Mouse (Mus musculus): ENCODE measurements at regions not wholly inside any gene's neighbourhood (a gene's known extent, or its start where the extent isn't known, plus 50 kb on each side); places are given as distances from the start of the nearest gene placed in this dataset.

DNA sequence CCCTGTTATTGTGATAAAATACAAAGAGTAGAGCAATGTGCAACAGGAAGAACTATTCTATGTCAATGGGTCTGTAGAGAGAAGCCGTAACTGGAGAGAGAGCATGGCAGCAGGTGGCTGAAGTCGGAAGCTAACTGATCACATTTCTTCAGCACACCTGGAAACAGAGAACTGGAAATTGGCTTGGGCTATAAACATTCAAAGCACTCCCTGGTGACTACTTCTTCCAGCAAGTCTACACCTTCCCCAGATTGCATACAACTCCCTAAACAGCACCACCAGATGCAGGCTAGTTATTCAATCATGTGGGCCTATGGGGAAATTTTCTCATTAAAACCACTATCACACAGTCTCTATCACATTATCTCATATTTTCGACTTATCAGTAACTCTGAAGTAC is 413.4 kb downstream of the Basp1 start:
- DNase-seq (ENCODE audit: low spot score in 2 of 2): no peak
- intact Hi-C loops (cut with DNase I): no loop called here

- DNase-seq (ENCODE audit: low spot score in 2 of 2): no peak
- intact Hi-C loops (cut with DNase I): no loop called here
These were observed 420.3 kb downstream of the Basp1 start for GRCm38 (mm10) chr15:24993325-24993673.

- DNase-seq (ENCODE audit: low spot score in 2 of 2): peak; percentile 8 to 13
- intact Hi-C loops (cut with DNase I): no loop called here
These were observed 420.8 kb downstream of the Basp1 start for GRCm38 (mm10) chr15:24992665-24993324.

GRCm38 (mm10) chr15:24990082-24990786 is 423.3 kb downstream of the Basp1 start:
- DNase-seq (ENCODE audit: low spot score in 2 of 2): no peak
- intact Hi-C loops (cut with DNase I): no loop called here

DNA sequence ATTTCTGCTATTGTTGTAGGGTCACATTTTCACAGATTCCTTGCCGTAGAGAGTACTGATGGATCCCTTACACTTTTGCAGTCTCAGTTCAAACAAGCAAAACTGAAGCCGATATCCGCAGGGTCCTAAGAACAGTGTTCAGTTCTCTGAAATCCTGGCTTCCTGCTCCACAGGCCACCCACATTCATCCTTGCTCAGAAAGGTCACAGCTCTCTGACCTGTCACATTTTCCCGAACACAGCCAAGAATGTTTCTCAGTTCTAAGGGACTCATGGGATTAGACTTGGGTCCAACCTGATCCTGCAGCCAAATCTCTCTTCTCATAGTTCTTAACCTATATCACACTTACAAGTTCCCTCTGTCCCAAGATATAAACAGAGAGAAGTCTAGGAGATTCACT is 432.7 kb downstream of the Basp1 start:
- intact Hi-C loops (cut with DNase I): no loop called here
- DNase-seq (ENCODE audit: low spot score in 2 of 2): no peak

GRCm38 (mm10) chr15:24972020-24972419 is 441.5 kb downstream of the Basp1 start:
- no peak for DNase-seq (ENCODE audit: low spot score in 2 of 2)
- intact Hi-C loops (cut with DNase I): no loop called here

- intact Hi-C loops (cut with DNase I): no loop called here
These were observed 444.2 kb downstream of the Basp1 start for GRCm38 (mm10) chr15:24969391-24969812.

DNA sequence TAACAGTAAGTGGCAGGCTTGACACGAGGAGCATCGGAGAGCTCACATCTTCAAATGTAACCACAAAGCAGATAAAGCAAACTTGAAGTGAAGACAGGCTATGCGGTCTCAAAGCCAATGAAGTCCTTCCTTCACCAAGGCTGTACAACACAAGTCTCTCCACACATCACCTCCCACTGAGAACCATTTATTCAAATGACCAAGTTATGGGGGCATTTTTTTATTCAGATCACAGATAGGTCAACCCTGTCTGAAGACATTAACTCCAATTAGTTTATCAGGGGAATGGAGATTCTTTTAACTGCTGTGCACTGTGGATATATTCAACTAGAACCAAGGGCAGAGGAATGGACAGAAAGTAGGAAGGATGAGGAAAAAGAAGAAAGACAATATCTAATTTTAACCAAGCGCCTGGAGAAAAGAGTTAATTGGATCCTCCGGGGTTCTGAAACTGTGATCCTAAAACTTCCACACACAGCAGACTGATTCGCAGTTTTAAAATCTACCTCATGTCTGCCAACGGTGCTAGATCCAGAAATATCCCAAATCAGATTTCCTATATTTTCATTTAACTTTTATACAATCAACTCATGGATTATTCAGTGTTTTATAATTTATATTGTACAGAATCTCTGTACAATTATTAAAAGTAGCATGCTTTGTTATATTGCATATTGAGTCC is 444.8 kb downstream of the Basp1 start:
- no peak for DNase-seq (ENCODE audit: low spot score in 2 of 2)
- intact Hi-C loops (cut with DNase I): no loop called here

More at GRCm38 (mm10) chr15:24969391-24969812, 444.2 kb downstream of the Basp1 start:
- DNase-seq (ENCODE audit: low spot score in 2 of 2): peak; percentile 60

DNA sequence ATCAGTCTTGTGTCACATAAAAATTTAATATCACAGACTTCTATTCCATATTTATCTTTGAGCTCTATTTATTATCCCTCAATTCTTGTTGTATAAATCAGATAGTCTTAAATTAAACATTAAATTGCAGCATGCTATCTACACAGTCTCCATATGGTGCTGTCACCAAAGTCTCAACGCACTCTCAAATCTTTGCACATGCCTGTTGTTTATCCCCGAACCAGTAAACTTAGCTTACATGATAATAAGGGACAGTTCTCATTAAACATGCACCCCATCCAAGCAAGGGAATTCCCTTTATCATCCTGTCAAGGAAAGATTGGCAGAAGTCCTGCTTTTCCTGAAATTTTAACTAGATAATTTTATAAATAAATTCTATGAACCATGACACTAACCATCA is 483.8 kb downstream of the Basp1 start:
- intact Hi-C loops (cut with DNase I): no loop called here
- no peak for DNase-seq (ENCODE audit: low spot score in 2 of 2)

DNA sequence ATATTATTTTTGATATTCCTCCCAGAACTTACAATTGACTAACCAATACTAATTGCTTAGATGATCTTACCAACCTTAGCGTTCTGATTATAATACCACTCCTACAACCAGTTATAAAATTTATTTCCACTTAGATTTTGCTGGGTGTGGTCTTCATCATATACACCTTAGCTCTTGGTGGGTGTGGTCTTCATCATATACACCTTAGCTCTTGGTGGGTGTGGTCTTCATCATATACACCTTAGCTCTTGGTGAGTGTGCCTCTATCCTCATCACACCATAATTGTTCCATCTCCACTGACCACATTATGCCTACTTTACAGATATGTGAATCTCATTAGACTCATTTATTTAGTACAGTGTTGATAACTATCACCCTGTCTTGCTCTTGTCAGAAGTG is 501.7 kb downstream of the Basp1 start:
- no peak for DNase-seq (ENCODE audit: low spot score in 2 of 2)
- intact Hi-C loops (cut with DNase I): no loop called here

DNA sequence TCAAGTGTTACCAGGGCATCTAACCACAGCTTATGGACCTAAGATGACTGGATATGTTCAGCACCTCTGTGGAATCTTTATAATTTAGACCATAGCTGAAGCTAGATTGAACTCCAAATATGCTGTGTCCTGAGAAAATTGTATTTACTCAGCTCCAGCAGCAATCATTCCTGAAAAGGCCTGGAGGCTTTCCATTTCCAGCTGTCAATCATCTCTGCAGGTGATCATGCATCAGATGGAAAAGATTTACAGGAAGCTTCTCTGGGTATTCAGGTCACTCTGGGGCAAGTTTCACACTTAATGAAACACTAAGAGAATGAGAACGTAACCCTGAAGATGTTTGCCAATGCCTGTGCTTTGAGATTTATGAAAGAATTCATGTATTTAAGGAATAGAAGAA is 502.1 kb downstream of the Basp1 start:
- intact Hi-C loops (cut with DNase I): no loop called here
- DNase-seq (ENCODE audit: low spot score in 2 of 2): no peak

DNA sequence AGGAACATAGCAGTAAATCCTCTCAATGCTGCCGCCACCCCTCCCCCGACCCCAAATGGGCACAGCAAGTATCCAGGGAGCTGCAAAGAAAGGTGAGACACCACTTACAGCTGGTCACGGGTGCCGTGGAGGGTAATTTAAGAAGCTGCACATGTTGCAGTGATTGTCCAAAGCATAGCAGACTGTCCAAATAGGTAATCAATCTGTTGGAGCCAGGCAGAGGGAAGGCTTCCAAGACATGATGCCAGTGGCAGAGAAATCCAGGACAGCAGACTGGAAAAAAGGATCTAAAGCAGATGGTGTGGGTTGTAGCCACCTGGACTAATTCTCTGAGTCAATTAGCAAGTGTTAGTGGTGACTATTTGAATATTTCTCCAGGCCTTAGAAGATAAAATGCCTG is 506.6 kb downstream of the Basp1 start:
- peak in 1 of 2 experiments; percentile 21 for DNase-seq (ENCODE audit: low spot score in 2 of 2)

GRCm38 (mm10) chr15:24878846-24879245 is 534.7 kb downstream of the Basp1 start:
- intact Hi-C loops (cut with DNase I): no loop called here
- DNase-seq (ENCODE audit: low spot score in 2 of 2): no peak

More for the DNA sequence above, 506.6 kb downstream of the Basp1 start:
- intact Hi-C loops (cut with DNase I): no loop called here

GRCm38 (mm10) chr15:24877711-24878598 is 535.6 kb downstream of the Basp1 start:
- no peak for DNase-seq (ENCODE audit: low spot score in 2 of 2)
- intact Hi-C loops (cut with DNase I): no loop called here

- DNase-seq (ENCODE audit: low spot score in 2 of 2): no peak
These were observed 537.3 kb downstream of the Basp1 start for GRCm38 (mm10) chr15:24876157-24876731.

DNA sequence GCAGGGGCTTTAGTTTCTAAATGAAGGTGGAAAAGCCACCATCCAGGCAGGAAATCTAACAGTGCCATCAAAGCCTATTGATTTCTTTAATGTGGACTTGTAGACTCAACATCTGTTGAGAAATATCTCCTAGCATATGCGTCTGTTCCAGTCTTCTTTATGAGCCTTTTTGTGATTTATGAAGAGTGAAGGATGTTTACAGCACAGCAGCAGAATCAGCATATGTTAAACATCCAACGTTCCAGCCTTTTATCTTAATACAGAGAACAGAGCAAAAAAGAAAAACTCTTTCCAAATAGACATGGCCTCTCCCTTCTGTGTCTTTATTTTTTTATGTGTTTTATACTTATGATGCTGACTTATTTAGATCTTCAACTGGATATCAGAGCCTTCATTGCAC is 573.3 kb downstream of the Basp1 start:
- no peak for DNase-seq (ENCODE audit: low spot score in 2 of 2)
- intact Hi-C loops (cut with DNase I): no loop called here

More at GRCm38 (mm10) chr15:24876157-24876731, 537.3 kb downstream of the Basp1 start:
- intact Hi-C loops (cut with DNase I): no loop called here

DNA sequence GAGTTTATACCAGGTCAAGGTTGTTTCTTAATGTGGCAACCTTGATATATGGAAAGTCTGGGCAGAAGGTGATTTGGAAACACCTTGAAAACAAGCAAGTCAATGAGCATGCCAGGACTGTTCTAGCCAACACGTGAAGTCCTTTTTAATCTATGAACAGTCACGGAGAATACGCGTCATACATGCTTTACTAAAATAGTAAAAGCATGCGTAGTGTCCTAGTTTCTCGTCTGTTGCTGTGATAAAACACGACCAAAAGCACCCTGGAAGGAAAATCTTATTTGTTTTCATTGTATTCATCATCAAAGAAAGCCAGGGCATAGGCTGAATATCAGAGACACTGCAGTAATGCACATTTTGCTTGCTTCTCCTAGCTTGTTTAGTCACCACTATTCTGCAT is 575.2 kb downstream of the Basp1 start:
- DNase-seq (ENCODE audit: low spot score in 2 of 2): no peak
- intact Hi-C loops (cut with DNase I): no loop called here

- intact Hi-C loops (cut with DNase I): no loop called here
- DNase-seq (ENCODE audit: low spot score in 2 of 2): no peak
These were observed 585.7 kb downstream of the Basp1 start for GRCm38 (mm10) chr15:24827881-24828280.

DNA sequence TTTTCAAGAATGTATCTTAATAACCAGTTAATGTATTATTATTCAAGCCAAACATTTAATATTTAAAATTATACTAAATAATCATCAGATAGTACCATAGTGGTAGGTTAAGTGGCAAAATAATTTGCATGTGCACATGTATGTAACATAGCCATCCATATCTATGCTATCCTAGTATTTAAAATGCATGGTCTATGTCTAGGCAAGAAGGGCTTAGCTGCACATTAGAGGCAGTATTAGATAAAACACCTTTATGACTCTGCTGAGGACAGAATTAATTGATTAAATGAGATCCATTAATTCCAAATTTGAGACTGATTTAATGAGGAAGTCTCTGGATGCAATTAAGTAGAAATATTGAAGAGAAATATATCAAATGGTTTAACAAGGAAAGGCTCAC is 586.3 kb downstream of the Basp1 start:
- intact Hi-C loops (cut with DNase I): no loop called here
- DNase-seq (ENCODE audit: low spot score in 2 of 2): no peak

DNA sequence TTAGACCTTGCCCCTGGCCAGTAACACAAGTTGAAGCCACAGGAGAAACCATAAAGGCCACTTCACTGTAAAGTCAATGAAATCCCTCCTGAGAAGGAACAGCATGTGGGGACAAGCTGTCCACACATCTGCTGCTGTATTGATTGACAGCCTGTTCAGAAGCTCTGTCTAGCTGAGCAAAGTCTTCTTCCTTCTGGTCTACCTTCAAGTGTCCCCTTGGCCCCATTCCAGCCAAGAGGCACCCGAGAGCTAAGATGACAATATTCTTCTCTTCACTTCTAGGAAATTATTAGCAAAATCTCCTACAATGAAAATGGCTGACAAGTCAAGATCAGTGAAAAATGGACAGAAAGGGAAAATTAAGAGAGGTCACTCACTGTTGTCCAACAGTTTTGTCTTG is 616.7 kb downstream of the Basp1 start:
- DNase-seq (ENCODE audit: low spot score in 2 of 2): no peak
- intact Hi-C loops (cut with DNase I): no loop called here
